Mouse (Mus musculus) spleen, postnatal 14 days (tissue): Measurements from ENCODE around the gene Plekhg1.

Experiments
- DNase-seq, 2 experiments: peaks; one replicate each; pipeline ENCODE4 v3.0.0; 2021 to 2022; ENCODE audit warnings: low spot score in 2 of 2

Gene Plekhg1

DNA sequence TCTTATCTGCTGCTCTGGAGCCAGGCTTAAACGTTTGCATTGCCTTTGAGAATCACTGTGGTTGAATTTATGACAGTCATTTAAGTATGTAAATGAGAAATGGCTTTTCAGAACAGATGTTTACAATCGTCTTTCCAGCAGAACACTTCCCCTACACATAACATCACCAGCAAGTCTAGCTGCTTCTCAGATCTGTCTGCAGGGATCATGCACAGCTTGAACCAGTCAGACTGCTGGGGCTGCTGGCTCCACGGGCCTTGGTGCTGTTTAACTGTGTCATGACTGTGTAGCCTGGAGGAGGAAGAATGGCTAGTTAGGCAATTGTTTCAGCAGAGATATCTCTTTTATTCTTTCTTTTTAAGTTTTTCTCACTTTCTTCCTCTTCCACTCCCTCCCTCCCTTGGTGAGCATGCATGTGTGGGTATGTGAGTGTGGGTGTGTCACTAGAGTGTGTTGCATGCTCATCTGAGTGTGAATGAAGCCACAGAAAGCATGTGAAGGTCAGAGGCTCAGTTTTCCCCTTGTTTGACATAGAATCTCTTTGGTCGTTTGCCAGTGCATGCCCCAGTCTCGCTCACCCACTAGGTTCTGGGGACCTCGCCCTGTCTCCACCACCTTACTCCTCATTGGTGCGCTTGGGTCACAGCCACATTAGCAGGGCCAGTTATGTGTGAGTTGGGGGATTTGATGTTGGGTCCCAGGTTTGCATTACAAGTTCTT lies 266.3 kb downstream of the Plekhg1 start:
- no peak for DNase-seq
